Mouse (Mus musculus) thymus, adult 2 months (tissue): Measurements from ENCODE around the gene Sik3. TPM values are rescaled to one million over a fixed set of nuclear protein-coding genes. Genes with fewer than 3 reads are reported as not detected.
A peak's percentile ranks its signal among the peaks of the same experiment; 100 is the strongest.
"Not testable (repeated sequence)": the region's sequence is repeated elsewhere in the genome, so short reads cannot be mapped to it uniquely, and the experiment has no call there.

Source experiments
- DNase-seq: peaks from one replicate; pipeline ENCODE4 v3.0.0; 2021
- H3K27ac ChIP-seq: fragments of 200-500 bp; 2 replicates; pipeline ENCODE4 v1.5.1; 2012; ENCODE audit warnings: low read length, control low read depth; ENCODE audit not compliant: control insufficient read depth, insufficient read depth
- H3K27me3 ChIP-seq: fragments of 200-500 bp; 2 replicates; pipeline ENCODE4 v1.6.1; 2012; ENCODE audit warnings: mild to moderate bottlenecking, low read length, moderate library complexity, mixed read lengths; ENCODE audit not compliant: control insufficient read depth, insufficient read depth
- H3K36me3 ChIP-seq: fragments of 200-500 bp; 2 replicates; pipeline ENCODE4 v1.6.1; 2012; ENCODE audit warnings: mild to moderate bottlenecking, low read length, moderate library complexity; ENCODE audit not compliant: control insufficient read depth, insufficient read depth
- H3K4me1 ChIP-seq: fragments of 200-500 bp; replicated peaks from 2 replicates; pipeline ENCODE4 v1.6.1; 2012; ENCODE audit warnings: low read length; ENCODE audit not compliant: control insufficient read depth, insufficient read depth
- H3K4me3 ChIP-seq: fragments of 200-500 bp; 2 replicates; pipeline ENCODE4 v1.5.1; 2012; ENCODE audit warnings: mild to moderate bottlenecking, low read length, control low read depth, moderate library complexity; ENCODE audit not compliant: control insufficient read depth, insufficient read depth
- CTCF ChIP-seq: fragments of 200-500 bp; IDR thresholded peaks from 2 replicates; pipeline ENCODE4 v1.5.1; 2012; ENCODE audit warnings: mild to moderate bottlenecking, control low read depth, low read length, moderate library complexity, borderline replicate concordance; ENCODE audit not compliant: control insufficient read depth, poor library complexity, insufficient read depth; ENCODE audit errors: extremely low read depth
- POLR2A ChIP-seq: fragments of 200-500 bp; IDR thresholded peaks from 2 replicates; pipeline ENCODE4 v1.6.1; 2012; ENCODE audit warnings: mild to moderate bottlenecking, low read length, control low read depth, moderate library complexity; ENCODE audit not compliant: control insufficient read depth, poor library complexity, insufficient read depth; ENCODE audit errors: extremely low read depth
- WGBS: fragments of 180-500 bp; shearing (Covaris S2); methylation state at CpG from one replicate; pipeline ENCODE4 v1.1.7; 2018; 5-methylcytosine and 5-hydroxymethylcytosine counted together
- polyA plus RNA-seq: library from polyadenylated mRNA; depleted of rRNA; stranded (reverse); fragments of >200 nt; gene quantifications from 2 replicates; pipeline ENCODE4 v1.2.3, GENCODE M21; 2012

Gene Sik3
- polyA plus RNA-seq, 1 experiment: 29.4 TPM

DNA sequence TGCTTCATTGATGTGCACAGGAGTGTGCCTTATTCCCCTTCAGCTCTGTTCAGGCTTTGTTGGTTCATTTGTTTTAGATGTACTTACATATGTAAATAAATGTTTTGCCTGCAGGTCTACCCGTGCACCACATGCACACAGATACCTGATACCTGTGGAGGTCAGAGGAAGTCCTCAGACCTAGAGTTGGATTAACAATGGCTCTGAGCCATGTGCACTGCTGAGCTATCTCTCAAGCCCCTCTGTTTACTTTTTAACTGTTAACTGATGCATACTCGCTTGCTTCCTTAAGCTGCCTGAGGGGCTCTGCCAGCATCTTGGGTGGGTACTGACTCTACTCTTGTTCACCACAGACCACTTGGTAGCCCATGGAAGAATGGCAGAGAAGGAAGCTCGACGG lies 142.4 kb downstream of the Sik3 start:
- TF ChIP-seq POLR2A (no peak), CTCF (no peak)
- H3K4me3 ChIP-seq: no peak overlapping the region
- DNase-seq: no peak
- WGBS: 79% methylated on average over 4 of the region's 4 CpGs
- no peaks in the 10 kb centered on the region for H3K36me3 ChIP-seq
- H3K4me1 ChIP-seq: peaks cover 38% of the 10 kb centered on the region
- H3K27me3 ChIP-seq: no peaks in the 10 kb centered on the region
- H3K27ac ChIP-seq: peak overlapping the region; percentile 86

DNA sequence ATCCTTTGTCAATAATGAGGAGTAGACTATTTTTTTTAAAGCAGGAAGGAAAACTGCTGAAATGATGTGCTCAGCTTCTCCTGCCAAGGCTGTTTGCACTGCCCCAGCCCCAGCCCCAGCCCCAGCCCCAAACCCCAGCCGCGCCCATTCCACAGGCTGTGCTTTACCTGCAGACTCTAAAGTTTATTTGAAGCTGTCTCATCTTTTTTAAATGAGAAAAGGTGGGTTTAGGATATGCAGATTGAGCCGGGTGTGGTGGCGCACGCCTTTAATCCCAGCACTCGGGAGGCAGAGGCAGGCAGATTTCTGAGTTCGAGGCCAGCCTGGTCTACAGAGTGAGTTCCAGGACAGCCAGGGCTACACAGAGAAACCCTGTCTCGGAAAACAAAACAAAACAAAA lies 143.2 kb downstream of the Sik3 start:
- DNase-seq, H3K27ac ChIP-seq, H3K36me3 ChIP-seq, H3K4me3 ChIP-seq, H3K27me3 ChIP-seq: not testable (repeated sequence)
- H3K4me1 ChIP-seq: peaks cover 30% of the 10 kb centered on the region
- 96% methylated on average over 8 of the region's 8 CpGs for WGBS

DNA sequence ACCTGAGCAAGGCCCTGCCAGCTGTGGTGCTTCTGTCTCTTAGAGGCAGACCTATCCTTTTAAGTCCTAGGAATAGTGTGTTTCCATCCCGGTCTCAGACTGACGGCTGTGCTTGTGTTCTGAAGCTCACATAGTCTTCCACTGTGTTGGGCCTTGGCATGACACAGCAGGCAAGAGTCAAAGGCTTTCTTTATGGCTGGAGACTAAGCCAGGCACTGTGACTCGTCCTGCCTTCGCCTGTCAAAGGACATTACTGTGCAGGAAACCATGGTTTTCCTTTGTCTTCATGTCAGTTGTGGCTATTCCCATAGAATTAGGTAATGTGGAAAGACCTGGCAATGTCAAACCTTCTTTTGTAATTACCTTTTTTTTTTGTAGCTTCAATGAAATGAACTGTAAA lies 144.1 kb downstream of the Sik3 start:
- Histone ChIP-seq H3K27me3 (no peaks in the 10 kb centered on the region), H3K27ac (no peak overlapping the region), H3K4me1 (peaks cover 21% of the 10 kb centered on the region), H3K36me3 (no peaks in the 10 kb centered on the region), H3K4me3 (no peak overlapping the region)
- WGBS: 81% methylated on average over 4 of the region's 4 CpGs
- DNase-seq: no peak
- no peak for TF ChIP-seq POLR2A
- TF ChIP-seq CTCF: no peak

DNA sequence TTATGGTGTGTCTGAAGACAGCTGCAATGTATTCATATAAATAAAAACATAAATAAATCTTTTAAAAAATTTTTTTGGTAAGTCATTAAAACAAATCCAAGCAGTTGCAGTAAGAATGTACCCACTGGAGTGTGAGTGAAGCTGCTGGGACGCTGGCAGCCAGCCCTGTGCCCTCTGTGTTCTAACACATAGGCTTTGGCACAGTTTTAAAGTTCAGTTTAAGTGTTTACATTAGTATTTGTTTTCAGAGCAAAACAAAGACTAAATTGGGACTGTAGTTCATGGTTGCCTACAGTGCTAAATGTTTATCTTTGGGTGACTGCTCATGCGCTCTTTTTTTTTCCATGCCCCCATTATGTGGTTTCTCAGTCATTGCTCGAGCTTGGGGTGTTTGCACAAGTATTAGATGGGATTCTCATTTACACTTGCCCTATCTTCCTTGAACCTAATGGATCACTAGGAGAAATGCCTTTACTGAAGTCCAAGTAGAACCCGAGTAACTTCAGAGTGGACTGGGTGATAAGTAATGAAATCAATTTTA lies 145.7 kb downstream of the Sik3 start:
- DNase-seq: no peak
- Histone ChIP-seq H3K36me3 (no peaks in the 10 kb centered on the region), H3K4me3 (no peak overlapping the region), H3K27me3 (no peaks in the 10 kb centered on the region), H3K27ac (no peak overlapping the region), H3K4me1 (peaks cover 14% of the 10 kb centered on the region)
- no peak for TF ChIP-seq CTCF
- no peak for TF ChIP-seq POLR2A
- WGBS: 86% methylated on average over 4 of the region's 4 CpGs

DNA sequence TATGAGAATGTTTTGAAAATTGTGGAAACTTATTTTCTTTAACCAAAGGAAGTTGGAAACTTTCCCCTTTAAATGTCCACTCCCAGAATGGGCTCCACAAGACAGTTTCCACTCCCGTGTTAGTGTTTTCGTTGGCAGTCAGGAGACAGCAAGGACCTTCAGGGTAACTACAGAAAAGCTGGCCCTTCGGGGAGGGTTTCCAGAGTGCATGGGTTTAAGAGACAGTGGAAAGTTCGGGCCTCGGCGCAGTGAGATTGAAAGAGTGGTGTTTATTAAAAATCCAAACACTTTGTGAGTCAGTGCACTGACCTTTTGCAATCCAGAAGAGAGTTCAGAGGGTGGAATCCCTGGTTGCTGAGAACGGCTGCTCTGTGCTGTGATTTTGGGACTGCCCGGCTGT lies 150.8 kb downstream of the Sik3 start:
- Histone ChIP-seq H3K36me3 (no peaks in the 10 kb centered on the region), H3K27ac (no peak overlapping the region)
- no peak for DNase-seq

DNA sequence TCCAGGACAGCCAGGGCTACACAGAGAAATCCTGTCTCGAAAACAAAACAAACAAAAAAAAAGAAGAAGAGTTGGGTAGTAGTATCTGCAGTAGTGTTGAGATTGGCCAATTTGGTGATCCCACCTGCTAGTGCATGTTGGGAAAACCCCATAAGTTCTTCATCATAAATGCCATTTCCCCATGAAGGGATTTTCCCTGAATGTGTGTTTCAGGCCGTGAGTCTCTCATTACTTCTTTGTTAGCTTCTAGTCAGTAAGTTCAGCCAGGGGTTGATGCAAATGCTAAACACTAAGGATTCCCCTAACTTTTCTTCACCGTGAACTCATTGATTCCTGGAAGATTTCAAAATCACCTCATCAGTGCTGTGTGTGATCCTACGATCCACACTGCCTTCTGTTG lies 156.2 kb downstream of the Sik3 start:
- Histone ChIP-seq H3K4me1 (peaks cover 10% of the 10 kb centered on the region), H3K27me3 (no peaks in the 10 kb centered on the region), H3K27ac (no peak overlapping the region), H3K36me3 (no peaks in the 10 kb centered on the region), H3K4me3 (no peak overlapping the region)
- TF ChIP-seq POLR2A: no peak
- no peak for TF ChIP-seq CTCF
- WGBS: 93% methylated on average over 4 of the region's 4 CpGs
- DNase-seq: no peak

More for the DNA sequence above, 150.8 kb downstream of the Sik3 start:
- Histone ChIP-seq H3K4me1 (no peaks in the 10 kb centered on the region), H3K27me3 (no peaks in the 10 kb centered on the region), H3K4me3 (no peak overlapping the region)
- 93% methylated on average over 8 of the region's 8 CpGs for WGBS
- TF ChIP-seq CTCF (no peak), POLR2A (no peak)

DNA sequence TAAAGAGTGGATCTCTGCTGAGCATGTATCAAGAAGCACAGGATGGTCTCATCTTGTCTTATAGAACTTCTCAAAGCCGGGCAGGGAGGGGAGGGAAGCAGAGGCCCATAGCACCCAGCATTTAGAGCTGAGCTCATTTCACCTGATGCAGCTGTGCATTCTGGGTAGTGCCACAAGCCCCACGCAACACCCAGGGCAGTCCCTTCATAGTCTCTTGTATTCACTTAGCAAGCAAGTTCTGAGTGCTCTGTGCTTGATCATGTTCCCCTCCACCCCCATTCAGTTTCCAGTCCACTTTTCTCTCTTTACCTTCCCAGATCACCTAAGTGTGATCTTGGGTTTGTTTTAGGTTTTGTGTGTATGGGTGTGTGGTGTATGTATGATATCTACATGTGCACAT lies 159.6 kb downstream of the Sik3 start:
- Histone ChIP-seq H3K4me1 (peaks cover 31% of the 10 kb centered on the region), H3K36me3 (no peaks in the 10 kb centered on the region), H3K4me3 (no peak overlapping the region), H3K27ac (no peak overlapping the region), H3K27me3 (no peaks in the 10 kb centered on the region)
- 77% methylated on average over 2 of the region's 2 CpGs for WGBS
- TF ChIP-seq POLR2A (no peak), CTCF (no peak)
- no peak for DNase-seq
